Mouse (Mus musculus) liver, adult 2 months (tissue): ENCODE results near the gene Cdkal1. TPM values are rescaled to one million over a fixed set of nuclear protein-coding genes. Genes with fewer than 3 reads are reported as not detected.

Experiments used
- DNase-seq: peaks from one replicate; pipeline ENCODE4 v3.0.0-alpha.2; 2011; ENCODE audit warnings: low read depth, low spot score; ENCODE audit errors: extremely low read depth
- H3K27ac ChIP-seq: fragments of 200-500 bp; replicated peaks from 2 replicates; pipeline ENCODE4 v1.5.1; 2012; ENCODE audit warnings: low read depth, mild to moderate bottlenecking, control low read depth, inconsistent platforms, low read length; ENCODE audit not compliant: insufficient read depth
- H3K27me3 ChIP-seq: fragments of 200-500 bp; 2 replicates; pipeline ENCODE4 v1.6.1; 2012; ENCODE audit warnings: mild to moderate bottlenecking, moderate library complexity, low read length, inconsistent platforms; ENCODE audit not compliant: control insufficient read depth, insufficient read depth
- H3K36me3 ChIP-seq: fragments of 200-500 bp; 2 replicates; pipeline ENCODE4 v1.6.1; 2012; ENCODE audit warnings: low read length, inconsistent platforms; ENCODE audit not compliant: control insufficient read depth, insufficient read depth
- H3K4me1 ChIP-seq: fragments of 200-500 bp; 2 replicates; pipeline ENCODE4 v1.6.1; 2011; ENCODE audit warnings: low read length; ENCODE audit not compliant: control insufficient read depth, insufficient read depth
- H3K4me3 ChIP-seq: fragments of 200-500 bp; 2 replicates; pipeline ENCODE4 v1.5.1; 2011; ENCODE audit warnings: low read depth, mild to moderate bottlenecking, control low read depth, low read length, moderate library complexity; ENCODE audit not compliant: insufficient read depth
- H3K79me2 ChIP-seq: fragments of 200-500 bp; 2 replicates; pipeline ENCODE4 v1.6.1; 2012; ENCODE audit warnings: inconsistent platforms, mild to moderate bottlenecking, low read length, moderate library complexity; ENCODE audit not compliant: control insufficient read depth, insufficient read depth
- H3K9ac ChIP-seq: fragments of 200-500 bp; 2 replicates; pipeline ENCODE4 v1.6.1; 2012; ENCODE audit warnings: low read depth, mild to moderate bottlenecking, control low read depth, inconsistent platforms, low read length
- CTCF ChIP-seq: fragments of 200-500 bp; IDR thresholded peaks from 2 replicates; pipeline ENCODE4 v1.5.1; 2011; ENCODE audit warnings: low read depth, low read length, control low read depth
- POLR2A ChIP-seq: fragments of 200-500 bp; IDR thresholded peaks from 2 replicates; pipeline ENCODE4 v1.6.1; 2011; ENCODE audit warnings: low read length, control low read depth; ENCODE audit not compliant: insufficient read depth; ENCODE audit errors: extremely low read depth
- WGBS: fragments of 180-500 bp; shearing (Covaris S2); methylation state at CpG from one replicate; pipeline ENCODE4 v1.1.7; 2018; 5-methylcytosine and 5-hydroxymethylcytosine counted together
- polyA plus RNA-seq: library from polyadenylated mRNA; depleted of rRNA; stranded (reverse); fragments of >200 nt; gene quantifications from 2 replicates; pipeline ENCODE4 v1.2.3, GENCODE M21; 2012
- total RNA-seq: library from RNA; depleted of rRNA; stranded (reverse); fragments of >200 nt; gene quantifications from 2 replicates; pipeline ENCODE4 v1.2.3, GENCODE M21; 2014

The Cdkal1 gene
- total and polyA plus RNA-seq, 2 experiments: 1.7 to 13.6 TPM

DNA sequence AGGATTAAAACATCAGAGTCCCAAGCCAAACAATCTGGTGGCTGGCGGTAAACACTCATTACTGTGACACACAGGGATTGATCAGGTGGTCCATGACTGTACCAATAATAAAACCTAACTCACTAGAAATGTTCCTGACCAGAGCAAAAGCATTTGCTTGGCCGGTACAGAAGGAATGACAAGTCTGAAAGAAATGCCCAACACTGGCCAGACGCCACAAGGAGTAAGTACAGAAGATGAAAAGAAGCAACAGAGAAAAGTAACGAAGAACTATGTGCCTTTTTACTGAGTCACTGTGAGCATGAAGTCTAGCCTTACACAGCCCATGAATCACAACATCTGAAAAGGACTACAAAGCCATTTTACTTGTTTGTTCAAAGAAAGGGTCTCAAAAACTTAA is 24.3 kb downstream of the Cdkal1 start:
- no peaks in the 10 kb centered on the region; the same call in none of the 2 replicates for H3K36me3 ChIP-seq
- peaks cover 2% of the 10 kb centered on the region; the same call in 1 of the 2 replicates for H3K4me1 ChIP-seq
- no peak for DNase-seq
- no peak overlapping the region for H3K27ac ChIP-seq
- WGBS: 91% methylated on average over 4 of the region's 4 CpGs
- H3K79me2 ChIP-seq: no peaks in the 10 kb centered on the region; the same call in 1 of the 2 replicates
- no peak overlapping the region for H3K4me3 ChIP-seq
- TF ChIP-seq CTCF (no peak), POLR2A (no peak)
- no peaks in the 10 kb centered on the region for H3K27me3 ChIP-seq
- no peak overlapping the region for H3K9ac ChIP-seq

DNA sequence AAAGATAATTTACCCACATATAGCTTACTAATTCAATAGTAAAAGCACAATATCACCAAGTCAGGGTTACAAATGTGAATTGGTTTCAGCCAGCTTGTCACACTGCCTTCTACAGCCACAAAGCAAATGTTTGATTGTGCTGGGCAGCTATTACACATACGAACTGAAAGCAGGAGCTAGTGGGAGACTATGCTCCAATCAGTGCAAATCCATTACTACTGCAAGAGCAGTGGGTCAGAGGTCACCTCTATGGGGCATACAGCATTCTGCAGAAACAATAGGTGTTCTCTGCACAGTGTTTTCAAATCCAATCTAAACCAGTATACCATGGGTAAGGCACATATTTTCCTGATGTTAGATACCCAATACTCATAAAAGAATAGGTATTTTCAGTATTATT is 27.4 kb downstream of the Cdkal1 start:
- peak; percentile 58 for DNase-seq
- Histone ChIP-seq H3K4me1 (peaks cover 2% of the 10 kb centered on the region; the same call in 1 of the 2 replicates), H3K36me3 (no peaks in the 10 kb centered on the region; the same call in 1 of the 2 replicates), H3K79me2 (no peaks in the 10 kb centered on the region; the same call in 1 of the 2 replicates), H3K27me3 (no peaks in the 10 kb centered on the region), H3K27ac (no peak overlapping the region), H3K4me3 (no peak overlapping the region), H3K9ac (no peak overlapping the region)
- TF ChIP-seq CTCF (no peak), POLR2A (no peak)
- WGBS: 16% methylated on average over 1 of the region's 1 CpGs

DNA sequence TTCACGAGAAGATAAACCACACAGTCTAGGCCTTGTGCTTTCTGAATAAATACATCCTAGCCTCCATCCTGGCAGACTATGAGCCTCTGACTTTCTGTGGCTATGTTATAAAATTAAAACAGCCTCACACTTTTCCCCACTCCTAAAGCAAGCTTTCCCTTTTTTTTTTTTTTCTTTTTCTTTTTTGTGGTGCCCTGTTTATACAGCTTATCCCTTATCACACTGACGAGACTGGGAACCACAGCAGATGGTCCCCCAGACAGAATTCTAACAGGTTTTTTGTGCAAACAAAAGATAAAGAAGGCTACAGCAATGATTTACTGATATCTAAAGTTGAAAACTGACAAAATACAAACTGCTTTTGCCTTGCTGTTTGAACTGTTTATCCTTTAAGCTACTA is 29.0 kb downstream of the Cdkal1 start:
- H3K79me2 ChIP-seq: no peaks in the 10 kb centered on the region; the same call in 1 of the 2 replicates
- H3K4me1 ChIP-seq: peaks cover 2% of the 10 kb centered on the region; the same call in 1 of the 2 replicates
- no peak overlapping the region for H3K27ac ChIP-seq
- TF ChIP-seq CTCF (no peak), POLR2A (no peak)
- no peak for DNase-seq
- no peak overlapping the region for H3K9ac ChIP-seq
- no peaks in the 10 kb centered on the region for H3K27me3 ChIP-seq
- 84% methylated on average over 2 of the region's 2 CpGs for WGBS
- H3K36me3 ChIP-seq: no peaks in the 10 kb centered on the region; the same call in 1 of the 2 replicates
- H3K4me3 ChIP-seq: no peak overlapping the region

DNA sequence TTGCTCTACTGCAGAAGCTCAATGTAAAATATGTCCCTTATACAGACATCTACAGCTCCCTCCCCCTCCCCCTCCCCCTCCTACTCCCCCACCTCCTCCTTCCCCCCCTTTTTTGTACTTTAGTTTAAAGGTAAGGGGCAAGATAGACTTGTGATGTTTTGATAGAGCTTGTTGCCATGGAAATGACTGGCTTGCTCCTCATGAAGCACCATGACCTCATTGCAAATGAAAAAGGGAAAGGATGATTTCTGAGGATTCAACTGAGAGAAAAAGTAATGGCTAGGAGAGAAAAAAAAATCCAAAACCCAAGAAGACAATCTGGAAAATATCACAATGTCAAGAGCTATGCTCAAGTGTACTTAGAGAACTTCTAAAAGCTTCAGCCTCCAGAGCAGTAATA is 29.4 kb downstream of the Cdkal1 start:
- H3K27me3 ChIP-seq: no peaks in the 10 kb centered on the region
- DNase-seq: no peak
- no peak overlapping the region for H3K9ac ChIP-seq
- TF ChIP-seq POLR2A (no peak), CTCF (no peak)
- no peaks in the 10 kb centered on the region; the same call in 1 of the 2 replicates for H3K79me2 ChIP-seq
- no peak overlapping the region for H3K4me3 ChIP-seq
- no peaks in the 10 kb centered on the region; the same call in 1 of the 2 replicates for H3K36me3 ChIP-seq
- H3K27ac ChIP-seq: no peak overlapping the region
- peaks cover 2% of the 10 kb centered on the region; the same call in 1 of the 2 replicates for H3K4me1 ChIP-seq

DNA sequence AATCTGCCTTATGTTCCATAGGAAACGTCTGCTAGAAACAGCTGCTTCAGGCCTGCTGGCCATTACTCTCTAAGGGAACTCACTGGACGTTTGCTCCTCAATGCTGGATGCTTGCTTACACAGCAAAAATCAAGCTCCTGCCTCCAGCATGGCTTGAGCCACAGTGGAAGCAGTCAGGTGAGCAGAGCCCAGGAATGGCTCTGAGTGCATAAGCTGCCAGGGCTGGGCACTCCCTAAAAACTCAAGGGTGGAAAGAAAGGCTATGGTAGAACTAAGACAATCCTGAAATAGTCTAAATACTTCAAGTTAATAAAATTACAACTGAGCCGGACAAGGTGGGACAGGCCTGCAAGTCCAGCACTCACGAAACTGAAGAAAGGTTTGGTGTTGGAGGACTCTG is 30.7 kb downstream of the Cdkal1 start:
- WGBS: 85% methylated on average over 4 of the region's 4 CpGs
- H3K4me1 ChIP-seq: peaks cover 2% of the 10 kb centered on the region; the same call in 1 of the 2 replicates
- H3K79me2 ChIP-seq: no peaks in the 10 kb centered on the region; the same call in 1 of the 2 replicates
- DNase-seq: no peak
- no peak for TF ChIP-seq CTCF
- H3K27ac ChIP-seq: no peak overlapping the region
- H3K27me3 ChIP-seq: no peaks in the 10 kb centered on the region
- no peak overlapping the region for H3K4me3 ChIP-seq
- no peak overlapping the region for H3K9ac ChIP-seq
- H3K36me3 ChIP-seq: no peaks in the 10 kb centered on the region; the same call in 1 of the 2 replicates

DNA sequence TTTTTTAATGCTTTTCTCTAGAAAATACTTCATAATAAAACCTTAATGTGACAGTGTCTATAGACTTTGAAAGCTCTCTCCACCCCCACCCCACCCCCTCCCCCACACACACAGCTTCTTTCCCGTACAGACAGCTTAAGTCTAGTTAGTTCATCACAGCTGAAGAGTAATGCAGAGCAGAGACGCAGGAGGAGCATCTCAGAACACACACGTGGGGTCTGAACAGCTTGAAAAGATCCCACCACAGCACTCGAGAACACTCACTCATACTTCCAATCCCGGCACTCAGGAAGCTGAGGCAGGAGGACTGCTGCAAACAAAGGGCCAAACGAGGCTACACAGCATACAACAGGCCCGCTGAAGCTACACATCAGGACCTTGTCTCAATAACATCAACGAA is 31.1 kb downstream of the Cdkal1 start:
- no peak overlapping the region for H3K4me3 ChIP-seq
- TF ChIP-seq CTCF (no peak), POLR2A (no peak)
- H3K27ac ChIP-seq: no peak overlapping the region
- no peaks in the 10 kb centered on the region for H3K27me3 ChIP-seq
- H3K79me2 ChIP-seq: no peaks in the 10 kb centered on the region; the same call in 1 of the 2 replicates
- no peaks in the 10 kb centered on the region for H3K36me3 ChIP-seq
- peaks cover 2% of the 10 kb centered on the region; the same call in 1 of the 2 replicates for H3K4me1 ChIP-seq
- 90% methylated on average over 8 of the region's 8 CpGs for WGBS
- no peak overlapping the region for H3K9ac ChIP-seq
- DNase-seq: no peak
